Mouse (Mus musculus) kidney, adult 8-10 months (tissue): Measurements from ENCODE around the gene Rbfox3.
A peak's percentile ranks its signal among the peaks of the same experiment; 100 is the strongest.

Experiments used
- DNase-seq, 2 experiments: peaks; one replicate each; pipeline ENCODE4 v3.0.0; 2022

The Rbfox3 gene

GRCm38 (mm10) chr11:118467441-118468035 lies 443.9 kb downstream of the Rbfox3 start:
- no peak for DNase-seq

GRCm38 (mm10) chr11:118460280-118460679 lies 451.1 kb downstream of the Rbfox3 start:
- no peak for DNase-seq

GRCm38 (mm10) chr11:118459536-118459935 lies 451.9 kb downstream of the Rbfox3 start:
- DNase-seq = no peak

- DNase-seq = peak; percentile 65 to 68
Observed at GRCm38 (mm10) chr11:118459051-118459450, 452.3 kb downstream of the Rbfox3 start.

- no peak for DNase-seq
Observed at GRCm38 (mm10) chr11:118456937-118457336, 454.5 kb downstream of the Rbfox3 start.

GRCm38 (mm10) chr11:118455788-118456187 lies 455.6 kb downstream of the Rbfox3 start:
- DNase-seq = no peak

- no peak for DNase-seq
Observed at GRCm38 (mm10) chr11:118453886-118454671, 457.3 kb downstream of the Rbfox3 start.

- no peak for DNase-seq
Observed at GRCm38 (mm10) chr11:118452955-118453354, 458.4 kb downstream of the Rbfox3 start.

GRCm38 (mm10) chr11:118451211-118451610 lies 460.2 kb downstream of the Rbfox3 start:
- no peak for DNase-seq

- DNase-seq = no peak
Observed at GRCm38 (mm10) chr11:118448385-118448784, 463.0 kb downstream of the Rbfox3 start.

GRCm38 (mm10) chr11:118447346-118447745 lies 464.1 kb downstream of the Rbfox3 start:
- no peak for DNase-seq

GRCm38 (mm10) chr11:118445843-118446242 lies 465.6 kb downstream of the Rbfox3 start:
- DNase-seq = peak in 1 of 2 experiments; percentile 55

GRCm38 (mm10) chr11:118443201-118443970 lies 468.0 kb downstream of the Rbfox3 start:
- peak; percentile 46 to 71 for DNase-seq

- DNase-seq = no peak
Observed at GRCm38 (mm10) chr11:118442691-118443090, 468.7 kb downstream of the Rbfox3 start.
